Mouse (Mus musculus) heart, postnatal 25 days (tissue): ENCODE measurements around the gene Olfr659. TPM values are rescaled to one million over a fixed set of nuclear protein-coding genes. Genes with fewer than 3 reads are reported as not detected.

ENCODE experiments used
- DNase-seq: peaks from one replicate; pipeline ENCODE4 v3.0.0; 2022; ENCODE audit warnings: low spot score
- intact Hi-C: fragments of 180-260 bp; cut with DNase I; formaldehyde crosslinking; loops from one replicate; pipeline ENCODE4 v1.15.1; 2025
- total RNA-seq, 2 experiments: library from RNA; stranded (reverse); gene quantifications; 2 replicates each; pipeline ENCODE4 v1.2.3; 2021

Gene Olfr659
- total RNA-seq: not detected

GRCm38 (mm10) chr7:104666453-104666852 is at the start of gene Olfr659:
TSS of gene Olfr659 (plus strand) at chr7:104666753.
- intact Hi-C loops: no loop called here
- DNase-seq: no peak

- intact Hi-C loops: no loop called here
- DNase-seq: no peak
Measured at GRCm38 (mm10) chr7:104624494-104624893, 42.1 kb upstream of the Olfr659 start, which contains the start of gene Olfr657. TSS of gene Olfr657 (plus strand) at chr7:104624794.

- DNase-seq: no peak
- intact Hi-C loops: no loop called here
Measured at GRCm38 (mm10) chr7:104646841-104647482, 19.6 kb upstream of the Olfr659 start, which contains the start of gene Olfr658. TSS of gene Olfr658 (minus strand) at chr7:104647305.

GRCm38 (mm10) chr7:104686201-104686600 is 19.6 kb downstream of the Olfr659 start, which contains the start of gene Olfr661:
TSS of gene Olfr661 (plus strand) at chr7:104686501.
- intact Hi-C loops: no loop called here
- no peak for DNase-seq

Other genes with a start within 250 kb of the Olfr659 start
- 1 to 10 TPM; 3.5 to 4.0 TPM for gene Trim30a, start 201.6 kb upstream of the Olfr659 start, total RNA-seq
- gene Trim30d, start 158.9 kb upstream of the Olfr659 start, total RNA-seq: under 1 TPM; 0.36 to 0.57 TPM
- gene Olfr651, start 116.6 kb upstream of the Olfr659 start, total RNA-seq: not detected
- not detected for gene Olfr652, start 105.9 kb upstream of the Olfr659 start, total RNA-seq
- gene Olfr653, start 89.4 kb upstream of the Olfr659 start, total RNA-seq: not detected
- not detected for gene Olfr654, start 79.7 kb upstream of the Olfr659 start, total RNA-seq
- not detected for gene Olfr655, start 65.0 kb upstream of the Olfr659 start, total RNA-seq
- not detected for gene Olfr656, start 52.8 kb upstream of the Olfr659 start, total RNA-seq
- gene Olfr657, start 42.0 kb upstream of the Olfr659 start, total RNA-seq: not detected
- not detected for gene Olfr658, start 19.4 kb upstream of the Olfr659 start, total RNA-seq
- gene Olfr661, start 19.7 kb downstream of the Olfr659 start, total RNA-seq: not detected
- not detected for gene Usp17le, start 110.7 kb downstream of the Olfr659 start, total RNA-seq
- gene Usp17lb, start 175.8 kb downstream of the Olfr659 start, total RNA-seq: not detected
- not detected for gene Usp17la, start 190.3 kb downstream of the Olfr659 start, total RNA-seq
- gene Olfr665, start 211.3 kb downstream of the Olfr659 start, total RNA-seq: not detected
- not detected for gene Olfr666, start 229.2 kb downstream of the Olfr659 start, total RNA-seq